Mouse (Mus musculus) bone marrow, adult 2 months (tissue): ENCODE data around the gene Ints14.

Experiments
- CTCF ChIP-seq: fragments of 200-500 bp; IDR thresholded peaks from 2 replicates; pipeline ENCODE4 v1.5.1; 2011; ENCODE audit warnings: low read length, control low read depth; ENCODE audit not compliant: control insufficient read depth, insufficient read depth
- POLR2A ChIP-seq: fragments of 200-500 bp; IDR thresholded peaks from 2 replicates; pipeline ENCODE4 v1.6.1; 2011; ENCODE audit warnings: low read depth, mild to moderate bottlenecking, control low read depth, low read length, borderline replicate concordance; ENCODE audit not compliant: control insufficient read depth

- no peak for TF ChIP-seq CTCF
- TF ChIP-seq POLR2A: no peak
These were observed 71.2 kb downstream of the Ints14 start for GRCm38 (mm10) chr9:65031894-65032268.
